Mouse (Mus musculus) CH12.LX (cell line): ENCODE results near the gene Defb29. TPM values are rescaled to one million over a fixed set of nuclear protein-coding genes. Genes with fewer than 3 reads are reported as not detected.

Experiments
- DNase-seq: peaks from one replicate; pipeline ENCODE4 v3.0.0-alpha.2; 2013; ENCODE audit errors: extremely low read depth
- H3K27ac ChIP-seq: 2 replicates; pipeline ENCODE4 v1.5.1; 2012; ENCODE audit warnings: low read depth, mild to moderate bottlenecking, control low read depth, moderate library complexity; ENCODE audit not compliant: insufficient read depth
- H3K27me3 ChIP-seq: replicated peaks from 2 replicates; pipeline ENCODE3; 2012; ENCODE audit warnings: inconsistent platforms
- H3K36me3 ChIP-seq, 2 experiments: replicated peaks in 1 of 2; 2 replicates each; pipeline versions ENCODE3 to v1.6.1; 2012; ENCODE audit warnings: inconsistent platforms in 1 of 2, low read length in 1 of 2, mild to moderate bottlenecking in 1 of 2, mixed read lengths in 1 of 2, moderate library complexity in 1 of 2; ENCODE audit not compliant: control insufficient read depth in 1 of 2, insufficient read depth in 1 of 2
- H3K4me1 ChIP-seq, 2 experiments: 2 replicates each; pipeline ENCODE4 v1.6.1; 2012; ENCODE audit warnings: inconsistent platforms in 1 of 2, moderate library complexity in 1 of 2; ENCODE audit not compliant: insufficient read depth in 2 of 2, control insufficient read depth in 1 of 2
- H3K4me2 ChIP-seq: 2 replicates; pipeline ENCODE4 v1.6.1; 2012; ENCODE audit warnings: low read depth, mild to moderate bottlenecking, control low read depth; ENCODE audit not compliant: poor library complexity, insufficient read depth, severe bottlenecking
- H3K4me3 ChIP-seq, 3 experiments: fragments of 150-350 bp in 1 of 3; sonication (generic) in 1 of 3; replicated peaks in 1 of 3; 2 replicates each; pipeline versions ENCODE3 to v1.5.1; 2011 to 2012; ENCODE audit warnings: low read depth in 2 of 3, low read length in 2 of 3, mild to moderate bottlenecking in 2 of 3, moderate library complexity in 2 of 3, control low read depth in 1 of 3, improper control_type of control experiment in 1 of 3, inconsistent platforms in 1 of 3, mixed read lengths in 1 of 3; ENCODE audit not compliant: poor library complexity in 1 of 3
- H3K79me2 ChIP-seq: replicated peaks from 2 replicates; pipeline ENCODE4 v1.6.1; 2012; ENCODE audit warnings: mild to moderate bottlenecking, moderate library complexity; ENCODE audit not compliant: control insufficient read depth, poor library complexity, insufficient read depth, severe bottlenecking; ENCODE audit errors: extremely low read depth
- H3K9ac ChIP-seq: 2 replicates; pipeline ENCODE4 v1.6.1; 2012; ENCODE audit warnings: low read depth, mild to moderate bottlenecking, control low read depth, moderate library complexity; ENCODE audit not compliant: insufficient read depth
- H3K9me3 ChIP-seq: replicated peaks from 2 replicates; pipeline ENCODE3; 2012; ENCODE audit warnings: low read length, inconsistent platforms, mixed read lengths
- CHD1 ChIP-seq: IDR thresholded peaks from 2 replicates; pipeline ENCODE4 v1.6.1; 2012; ENCODE audit warnings: low read depth, low read length, improper control_type of control experiment, inconsistent platforms
- CTCF ChIP-seq, 2 experiments: IDR thresholded peaks in 1 of 2; conservative IDR thresholded peaks in 1 of 2; 2 replicates each; pipeline ENCODE4 v1.5.1; 2011 to 2012; ENCODE audit warnings: low read depth in 2 of 2, low read length in 2 of 2, improper control_type of control experiment in 1 of 2, inconsistent platforms in 1 of 2, mild to moderate bottlenecking in 1 of 2, moderate library complexity in 1 of 2
- E2F4 ChIP-seq: IDR thresholded peaks from 2 replicates; pipeline ENCODE4 v1.6.1; 2011; ENCODE audit warnings: low read depth, low read length, improper control_type of control experiment; ENCODE audit not compliant: insufficient replicate concordance
- ELF1 ChIP-seq: IDR thresholded peaks from 2 replicates; pipeline ENCODE4 v1.6.1; 2014; ENCODE audit warnings: low read depth, mild to moderate bottlenecking, inconsistent platforms, low read length, improper control_type of control experiment
- HCFC1 ChIP-seq: IDR thresholded peaks from 2 replicates; pipeline ENCODE4 v1.6.1; 2012; ENCODE audit warnings: low read depth, mild to moderate bottlenecking, inconsistent platforms, low read length, improper control_type of control experiment
- MAX ChIP-seq: IDR thresholded peaks from 2 replicates; pipeline ENCODE4 v1.6.1; 2011; ENCODE audit warnings: low read length, improper control_type of control experiment
- MAZ ChIP-seq: IDR thresholded peaks from 2 replicates; pipeline ENCODE4 v1.6.1; 2012; ENCODE audit warnings: low read depth, mild to moderate bottlenecking, inconsistent platforms, low read length, improper control_type of control experiment, moderate library complexity
- MEF2A ChIP-seq: IDR thresholded peaks from 2 replicates; pipeline ENCODE4 v1.6.1; 2014; ENCODE audit warnings: low read depth, mild to moderate bottlenecking, inconsistent platforms, low read length, improper control_type of control experiment, borderline replicate concordance
- MYC ChIP-seq: IDR thresholded peaks from 2 replicates; pipeline ENCODE4 v1.6.1; 2011; ENCODE audit warnings: low read depth, mild to moderate bottlenecking, improper control_type of control experiment, low read length
- NELFE ChIP-seq: IDR thresholded peaks from 2 replicates; pipeline ENCODE4 v1.6.1; 2011; ENCODE audit warnings: low read depth, low read length, improper control_type of control experiment
- NRF1 ChIP-seq: IDR thresholded peaks from 2 replicates; pipeline ENCODE4 v1.6.1; 2014; ENCODE audit warnings: low read depth, mild to moderate bottlenecking, inconsistent platforms, low read length, improper control_type of control experiment, moderate library complexity
- RAD21 ChIP-seq: IDR thresholded peaks from 2 replicates; pipeline ENCODE4 v1.6.1; 2011; ENCODE audit warnings: low read depth, mild to moderate bottlenecking, low read length, improper control_type of control experiment, moderate library complexity
- SIN3A ChIP-seq: IDR thresholded peaks from 2 replicates; pipeline ENCODE4 v1.6.1; 2012; ENCODE audit warnings: low read length, improper control_type of control experiment, inconsistent platforms
- SMC3 ChIP-seq: IDR thresholded peaks from 2 replicates; pipeline ENCODE4 v1.6.1; 2011; ENCODE audit warnings: low read depth, low read length, improper control_type of control experiment
- TCF12 ChIP-seq: IDR thresholded peaks from 2 replicates; pipeline ENCODE4 v1.6.1; 2014; ENCODE audit warnings: low read depth, mild to moderate bottlenecking, inconsistent platforms, low read length, improper control_type of control experiment
- UBTF ChIP-seq: IDR thresholded peaks from 2 replicates; pipeline ENCODE4 v1.6.1; 2012; ENCODE audit warnings: low read depth, mild to moderate bottlenecking, inconsistent platforms, low read length, improper control_type of control experiment, moderate library complexity
- ZMIZ1 ChIP-seq: IDR thresholded peaks from 2 replicates; pipeline ENCODE4 v1.6.1; 2012; ENCODE audit warnings: low read depth, mild to moderate bottlenecking, inconsistent platforms, low read length, improper control_type of control experiment
- dilution Hi-C: fragments of 300-500 bp; cut with MboI; formaldehyde crosslinking; loops from 2 replicates; pipeline ENCODE4 v1.14.3; 2020; ENCODE audit warnings: low sequenced_read_pairs; ENCODE audit not compliant: extremely low pct_unique_long_range_greater_than_20kb, extremely low pct_ligation_motif_present
- in situ Hi-C: fragments of 300-500 bp; cut with MboI; formaldehyde crosslinking; loops from 3 replicates; pipeline ENCODE4 v1.14.3; 2019; ENCODE audit warnings: low sequenced_read_pairs, low pct_ligation_motif_present, low pct_unique_long_range_greater_than_20kb, mixed read lengths
- polyA plus RNA-seq: library from polyadenylated mRNA; unstranded; fragments of >175 nt; gene quantifications from 2 replicates; pipeline ENCODE4 v1.2.1, GENCODE M21; 2012; ENCODE audit warnings: low read depth; ENCODE audit not compliant: insufficient read length
- total RNA-seq, 2 experiments: library from RNA; depleted of rRNA; stranded (reverse); fragments of 300-350 nt in 1 of 2; fragments of >200 nt in 1 of 2; gene quantifications; 2 replicates each; pipeline ENCODE4 v1.2.3; 2012 to 2014

Gene Defb29
- total and polyA plus RNA-seq, 3 experiments, result not detected

- peaks cover 0 to 22% of the 10 kb centered on the region in 2 experiments; a peak in 2 of 4 replicates for H3K4me1 ChIP-seq
- peak overlapping the region in 1 of 3 experiments; percentile 27 for H3K4me3 ChIP-seq
- H3K79me2 ChIP-seq, result no peaks in the 10 kb centered on the region
- peaks cover 6% of the 10 kb centered on the region for H3K9me3 ChIP-seq
- in situ Hi-C loops, result no loop called here
- no peak overlapping the region for H3K9ac ChIP-seq
- dilution Hi-C loops, result no loop called here
- peak; percentile 62 for DNase-seq
- H3K4me2 ChIP-seq, result no peak overlapping the region
- H3K27ac ChIP-seq, result no peak overlapping the region
- peaks cover 22% of the 10 kb centered on the region for H3K27me3 ChIP-seq
- H3K36me3 ChIP-seq, result no peaks in the 10 kb centered on the region
- TF ChIP-seq HCFC1 (no peak), NRF1 (no peak), MYC (no peak)
- TF ChIP-seq, all 38 proteins: peak for 0
Measured at GRCm38 (mm10) chr2:152556655-152557054, 16.8 kb upstream of the Defb29 start.

- no peaks in the 10 kb centered on the region for H3K79me2 ChIP-seq
- H3K36me3 ChIP-seq, result no peaks in the 10 kb centered on the region
- peaks cover 8% of the 10 kb centered on the region for H3K27me3 ChIP-seq
- H3K4me2 ChIP-seq, result peak overlapping the region; percentile 42; the same call in 1 of the 2 replicates
- peak; percentile 39 for DNase-seq
- H3K27ac ChIP-seq, result no peak overlapping the region
- no peaks in the 10 kb centered on the region for H3K9me3 ChIP-seq
- dilution Hi-C loops, result no loop called here
- no peak overlapping the region for H3K4me3 ChIP-seq
- TF ChIP-seq UBTF, result no peak
- TF ChIP-seq SMC3, result peak; percentile 66
- 0 out of 2 replicates have a peak, but pooled peaks have one; percentile 61 for TF ChIP-seq MAZ
- TF ChIP-seq E2F4, result no peak
- TF ChIP-seq TCF12, result peak; percentile 31; the same call in 1 of the 2 replicates
- peak; percentile 44; the same call in 1 of the 2 replicates for TF ChIP-seq SIN3A
- peak; percentile 42; the same call in 1 of the 2 replicates for TF ChIP-seq ZMIZ1
- TF ChIP-seq NELFE, result peak; percentile 50; the same call in 1 of the 2 replicates
- TF ChIP-seq CHD1, result no peak
- peak; percentile 68 for TF ChIP-seq RAD21
- TF ChIP-seq HCFC1, result peak; percentile 25; the same call in 1 of the 2 replicates
- no peak for TF ChIP-seq NRF1
- TF ChIP-seq ELF1, result peak; percentile 84
- peak; percentile 67 to 83 for TF ChIP-seq CTCF (conservative IDR thresholded peaks at IDR 0.05 in 1 of 2, IDR thresholded peaks at IDR 0.05 in 1 of 2; ENCODE audit: low read depth in 2 of 2, low read length in 2 of 2)
- no peak for TF ChIP-seq MAX
- 0 out of 2 replicates have a peak, but pooled peaks have one; percentile 9 for TF ChIP-seq MEF2A
- H3K9ac ChIP-seq, result peak overlapping the region; percentile 20; the same call in 1 of the 2 replicates
- peaks cover 0 to 19% of the 10 kb centered on the region in 2 experiments; a peak in 2 of 4 replicates for H3K4me1 ChIP-seq
- in situ Hi-C loops, result no loop called here
Measured at GRCm38 (mm10) chr2:152553774-152554423, 14.0 kb upstream of the Defb29 start.
